Mouse (Mus musculus): ENCODE measurements at regions not wholly inside any gene's neighbourhood (a gene's known extent, or its start where the extent isn't known, plus 50 kb on each side); places are given as distances from the start of the nearest gene placed in this dataset.

DNA sequence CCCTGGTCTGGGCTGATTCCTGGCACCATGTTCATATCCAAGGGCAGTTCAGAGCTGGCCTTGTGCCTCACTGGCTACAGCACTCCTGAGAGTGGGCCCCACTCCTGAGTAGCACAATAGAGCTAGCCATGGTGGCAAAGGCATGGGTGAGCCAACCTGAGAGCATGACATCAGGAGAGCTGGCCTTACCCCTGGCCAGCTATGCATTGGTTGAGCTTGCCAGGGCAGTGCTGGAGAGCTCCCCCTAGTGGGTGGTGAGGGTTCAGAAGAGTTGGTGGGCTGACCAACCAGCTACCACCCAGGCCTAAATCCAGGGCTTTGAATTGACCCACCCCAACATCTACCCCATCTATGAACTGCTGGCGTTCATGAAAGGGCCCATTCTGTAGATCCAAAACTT is 106.0 kb upstream of the Usp24 start:
- DNase-seq (ENCODE audit: low read depth, low spot score), result no peak

DNA sequence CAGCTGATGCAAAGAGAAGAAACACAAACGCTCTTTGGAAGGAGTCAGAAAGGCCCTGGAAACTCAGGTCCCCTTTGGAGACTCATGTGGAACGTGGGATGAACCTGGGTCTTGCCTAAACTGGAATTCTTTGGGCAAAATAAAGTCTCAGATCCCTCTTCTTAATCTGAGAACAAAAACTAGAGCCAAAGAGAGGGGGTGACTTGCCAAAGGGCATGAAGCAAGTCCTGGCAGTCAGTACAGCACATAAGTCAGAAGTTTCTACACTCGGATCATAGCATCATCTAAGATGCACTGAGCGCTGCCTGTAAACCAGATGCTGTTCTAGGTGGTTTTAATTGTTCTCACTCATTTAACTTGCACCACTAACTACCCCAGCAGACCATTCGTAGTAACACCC is 101.8 kb upstream of the Usp24 start:
- no peak for DNase-seq (ENCODE audit: low read depth, low spot score)

DNA sequence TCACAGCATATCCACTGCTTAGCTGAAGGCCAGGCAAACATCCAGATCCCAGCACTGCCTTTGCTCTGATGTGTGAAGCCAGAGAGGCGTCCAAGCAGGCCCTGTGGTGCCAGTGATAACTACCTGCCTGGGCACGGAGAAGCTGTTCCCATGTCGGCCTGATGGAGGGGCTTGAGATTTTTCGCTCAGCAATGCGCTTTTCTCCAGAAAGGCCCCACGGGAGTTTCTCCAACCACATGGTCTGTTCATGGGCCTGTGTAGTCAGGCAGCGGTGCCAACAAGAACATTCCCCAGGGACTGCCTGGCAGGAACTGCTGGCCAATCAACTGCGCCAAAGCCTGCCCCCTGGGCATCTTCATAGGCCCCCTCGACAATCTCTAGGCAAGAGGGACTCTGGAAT is 95.4 kb upstream of the Usp24 start:
- no peak for DNase-seq (ENCODE audit: low read depth, low spot score)

DNA sequence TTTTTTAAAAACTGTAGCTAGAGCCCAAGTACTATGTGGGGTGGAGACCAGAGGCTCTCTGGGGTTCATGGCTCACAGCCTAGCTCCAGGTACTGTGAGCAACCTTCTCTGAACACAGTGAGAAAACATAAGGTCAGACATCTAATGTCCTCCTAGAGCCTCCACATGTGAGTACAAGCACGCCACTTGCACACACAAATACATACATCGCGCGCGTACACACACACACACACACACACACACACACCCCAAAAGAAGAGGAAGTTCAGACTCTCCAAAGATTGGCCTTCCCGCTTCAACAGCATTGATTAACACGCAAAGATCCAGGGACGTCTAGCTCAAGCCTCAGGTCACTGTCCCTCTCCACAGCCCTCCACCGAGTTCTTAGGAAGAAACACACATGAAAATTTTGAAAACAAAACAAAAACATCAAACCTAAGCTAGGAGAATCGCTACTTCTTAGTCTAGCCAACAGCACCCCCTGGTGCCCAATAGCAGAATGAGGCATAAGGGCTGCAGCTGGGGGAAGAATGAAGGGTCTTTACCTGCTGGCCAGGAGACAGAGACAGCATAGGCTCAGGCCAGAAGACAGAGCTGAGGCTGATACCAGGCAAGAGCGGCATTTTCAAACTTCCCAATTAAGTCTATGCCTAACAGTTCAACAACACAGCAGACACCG is 90.7 kb upstream of the Usp24 start:
- peak; percentile 29 for DNase-seq (ENCODE audit: low read depth, low spot score)

DNA sequence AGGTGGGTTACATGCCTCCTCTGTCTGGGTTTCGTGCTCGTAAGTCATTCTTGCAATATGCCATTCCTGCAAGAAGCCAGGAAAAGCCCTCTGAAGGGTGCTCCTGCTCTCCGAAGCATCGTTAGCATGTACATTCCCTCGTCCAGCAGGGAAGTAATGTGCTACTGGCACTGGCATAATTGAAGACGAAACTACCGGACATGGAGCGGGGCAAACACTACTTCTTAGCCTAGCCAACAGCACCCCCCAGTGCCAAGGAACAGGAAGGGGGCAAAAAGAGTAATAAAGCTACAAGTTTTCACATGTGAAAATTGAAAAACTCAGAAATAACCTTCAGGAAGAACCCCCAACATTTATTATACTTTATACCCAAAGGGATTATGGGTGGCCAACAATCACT is 88.6 kb upstream of the Usp24 start:
- no peak for DNase-seq (ENCODE audit: low read depth, low spot score)

DNA sequence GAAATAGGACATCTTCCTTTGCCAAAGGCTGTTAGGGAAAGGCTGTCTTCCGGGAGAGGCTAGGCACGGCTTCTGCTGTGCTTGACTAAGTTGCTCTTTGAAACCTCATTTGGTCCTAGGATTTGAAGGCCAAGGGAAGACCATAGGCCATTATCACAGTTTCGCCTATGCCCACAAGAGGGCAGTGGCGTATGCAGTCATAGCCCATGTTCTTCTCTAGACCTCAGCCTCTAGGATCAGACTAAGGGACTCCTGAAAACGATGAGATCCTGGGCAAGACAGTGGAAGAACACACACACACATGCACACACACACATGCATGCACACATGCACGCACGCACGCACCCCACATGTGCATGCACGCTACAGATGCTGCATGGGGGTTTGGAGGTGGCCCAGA is 87.5 kb upstream of the Usp24 start:
- peak; percentile 40 for DNase-seq (ENCODE audit: low read depth, low spot score)

DNA sequence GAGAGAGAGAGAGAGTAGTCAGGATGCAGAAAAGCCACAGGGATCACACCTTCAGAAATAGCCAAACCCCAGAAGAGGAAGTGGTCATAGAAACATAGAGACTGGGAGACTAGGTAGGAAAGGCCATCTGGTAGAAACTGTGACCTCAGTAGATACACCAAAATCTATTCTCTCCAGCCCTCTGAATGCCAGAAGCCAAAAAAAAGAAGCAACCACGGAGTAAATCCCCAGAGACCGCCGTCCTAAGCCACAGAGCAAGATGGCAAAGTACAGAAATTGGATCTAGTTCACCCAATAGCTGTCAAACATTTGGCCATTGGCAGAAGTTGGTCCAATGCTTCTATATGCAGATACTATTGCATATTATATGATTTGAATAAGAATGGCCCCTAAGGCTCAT is 86.5 kb upstream of the Usp24 start:
- DNase-seq (ENCODE audit: low read depth, low spot score), result no peak

DNA sequence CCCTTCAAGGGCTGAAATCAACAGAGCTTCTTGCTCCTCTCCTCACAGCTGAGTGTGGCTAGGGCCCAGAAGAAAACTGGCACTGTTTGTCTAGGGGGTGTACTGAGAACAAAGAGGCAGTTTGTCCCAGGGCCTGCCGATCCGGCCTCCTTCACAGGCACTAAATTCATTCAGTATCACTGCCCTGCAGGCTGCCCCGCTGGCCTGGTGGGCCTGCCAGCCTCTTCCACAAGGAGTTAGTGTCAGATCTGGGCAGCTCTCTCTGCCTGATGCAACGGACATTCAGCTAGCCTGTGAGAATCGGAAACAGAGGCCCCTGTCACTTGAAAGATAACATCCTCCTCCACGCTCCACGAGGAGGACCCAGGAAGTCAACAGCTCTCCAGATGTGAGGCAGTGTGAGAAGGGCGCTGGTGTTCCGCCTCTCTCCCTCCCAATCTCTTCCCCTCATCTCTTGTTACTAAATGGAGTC is 83.5 kb upstream of the Usp24 start:
- no peak for DNase-seq (ENCODE audit: low read depth, low spot score)

DNA sequence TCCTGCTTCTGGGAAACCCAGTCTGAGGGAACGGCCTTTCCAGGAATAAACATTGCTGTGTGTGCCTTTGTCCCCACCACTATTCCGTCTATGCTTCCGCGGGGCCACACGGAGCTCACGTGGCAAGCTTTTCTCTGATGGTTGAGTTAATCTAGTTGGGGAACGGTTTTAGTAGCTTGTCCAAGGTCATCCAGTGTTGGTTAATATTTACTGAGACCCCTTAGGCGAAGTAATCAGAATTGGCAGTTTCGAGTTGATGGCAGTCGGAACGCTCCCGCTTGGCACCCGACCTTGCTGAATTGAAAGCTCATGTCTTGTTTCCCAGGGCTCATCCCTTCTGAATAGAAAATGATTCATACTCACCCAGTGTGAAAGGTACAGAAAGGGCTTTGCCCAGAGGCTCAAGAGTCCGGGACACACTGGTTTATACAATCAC is 71.6 kb upstream of the Usp24 start:
- no peak for DNase-seq (ENCODE audit: low read depth, low spot score)

DNA sequence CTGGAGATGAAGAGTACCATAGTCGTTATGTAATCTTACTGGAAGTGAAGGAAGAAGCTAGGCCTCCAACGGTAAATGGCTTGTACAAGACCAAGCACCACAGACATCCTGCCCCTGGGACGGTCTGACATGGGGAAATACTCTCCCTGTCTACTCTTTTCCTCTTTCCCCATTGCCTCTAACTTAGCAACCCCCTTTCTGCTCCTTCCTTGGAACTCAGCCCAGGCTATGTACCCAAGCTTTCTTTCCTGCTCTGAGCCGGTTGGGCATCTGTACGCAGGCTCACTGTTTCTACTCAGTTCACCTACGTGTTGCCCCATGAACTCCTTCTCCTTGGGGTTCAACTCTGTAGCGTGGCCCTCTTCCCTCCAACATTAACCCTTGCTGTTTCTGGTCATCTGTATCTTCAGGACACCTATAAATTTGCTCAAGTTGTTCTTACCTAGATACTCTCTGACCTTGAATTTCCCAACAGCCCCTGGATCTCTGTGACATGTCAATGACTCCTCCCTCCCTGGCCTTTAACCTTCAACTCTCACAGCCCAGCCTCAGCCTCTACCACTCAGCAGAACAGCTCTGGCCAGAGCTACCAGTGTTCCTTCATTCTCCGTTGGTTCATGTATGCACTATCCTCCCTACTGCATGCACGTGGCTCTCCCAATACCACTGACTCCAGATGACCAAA is 71.0 kb upstream of the Usp24 start:
- no peak for DNase-seq (ENCODE audit: low read depth, low spot score)

DNA sequence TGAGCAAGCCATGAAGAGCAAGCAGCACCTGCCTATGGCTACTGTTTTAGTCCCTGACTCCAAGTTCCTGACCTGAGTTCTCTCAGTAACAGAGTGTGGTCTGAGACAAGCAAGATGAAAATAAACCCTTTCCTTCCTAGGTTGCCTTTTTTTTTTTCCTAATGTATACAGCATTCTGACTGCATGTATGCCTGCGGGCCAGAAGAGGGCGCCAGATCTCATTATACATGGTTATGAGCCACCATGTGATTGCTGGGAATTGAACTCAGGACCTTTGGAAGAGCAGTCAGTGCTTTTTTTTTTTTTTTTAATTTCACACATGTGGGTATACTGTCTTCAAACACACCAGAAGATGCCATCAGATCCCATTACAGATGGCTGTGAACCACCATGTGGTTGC is 69.3 kb upstream of the Usp24 start:
- no peak for DNase-seq (ENCODE audit: low read depth, low spot score)

DNA sequence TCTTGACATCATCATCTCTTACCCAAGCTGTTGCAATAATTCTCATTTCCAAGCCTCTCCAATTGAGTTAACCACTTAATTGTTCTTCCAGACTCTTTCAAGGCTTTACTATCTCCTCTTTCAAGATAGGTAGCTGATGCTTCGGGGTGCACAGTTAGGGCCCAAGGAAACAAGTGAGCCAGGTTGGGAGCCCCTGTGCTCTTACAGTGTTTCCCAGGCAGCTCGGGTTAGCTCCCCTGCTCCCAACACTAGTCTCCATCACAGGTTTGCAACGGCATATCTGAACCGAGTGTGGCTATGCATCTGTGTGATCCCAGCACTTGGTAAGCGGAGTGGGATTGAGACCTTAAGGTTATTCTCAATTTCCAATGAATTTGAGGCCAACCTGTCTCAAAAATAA is 68.6 kb upstream of the Usp24 start:
- DNase-seq (ENCODE audit: low read depth, low spot score), result no peak

DNA sequence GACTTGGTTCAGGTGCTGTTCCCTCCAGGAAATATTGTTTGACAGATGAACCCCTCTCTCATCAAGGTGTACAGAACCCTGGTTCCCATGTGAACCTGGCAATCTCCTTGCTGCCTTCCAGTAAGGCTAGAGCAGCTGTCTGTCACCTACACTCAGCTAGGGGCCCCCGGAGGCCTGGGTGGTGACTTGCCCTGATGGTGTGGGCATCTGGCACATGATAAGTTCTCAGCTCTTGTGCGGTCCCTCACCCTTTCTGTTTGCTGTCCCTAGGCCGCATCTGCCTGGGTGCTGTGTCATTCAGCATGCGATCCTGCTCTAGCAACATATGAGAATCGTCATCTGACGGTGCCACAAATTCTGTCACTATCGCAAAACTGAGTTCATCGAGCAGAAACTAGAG is 67.7 kb upstream of the Usp24 start:
- DNase-seq (ENCODE audit: low read depth, low spot score), result no peak

DNA sequence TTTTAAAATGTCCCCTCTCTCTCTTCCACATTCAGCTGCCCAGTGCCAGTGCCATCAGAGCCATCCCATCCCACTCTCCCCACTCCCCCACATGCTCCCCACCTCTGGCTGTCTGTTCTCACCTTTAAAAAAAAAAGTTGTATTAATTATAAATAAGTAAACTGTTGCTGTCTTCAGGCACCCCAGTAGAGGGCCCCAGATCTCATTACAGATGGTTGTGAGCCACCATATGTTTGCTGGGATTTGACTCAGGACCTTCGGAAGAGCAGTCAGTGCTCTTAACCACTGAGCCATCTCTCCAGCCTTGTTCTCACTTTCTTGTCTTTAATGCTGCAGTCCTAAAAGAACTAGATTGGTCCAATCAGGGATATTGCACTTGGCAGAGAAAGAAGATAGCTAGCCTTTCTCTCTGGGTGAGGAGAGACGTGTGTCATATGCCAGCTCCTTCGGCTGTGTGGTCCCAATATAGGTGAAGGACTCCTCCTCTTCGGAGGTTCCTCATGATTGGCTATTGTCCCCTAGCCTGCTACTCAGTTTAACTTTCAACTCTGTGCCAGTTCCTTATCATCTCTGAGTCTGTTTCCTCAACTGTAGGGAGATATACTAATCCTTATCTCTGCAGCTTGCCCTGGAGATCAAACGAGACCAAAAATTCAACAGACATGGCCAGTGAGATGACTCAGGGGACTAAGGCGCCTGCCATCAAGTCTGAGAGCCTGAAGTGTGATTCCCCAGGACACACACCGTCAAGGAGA is 66.8 kb upstream of the Usp24 start:
- DNase-seq (ENCODE audit: low read depth, low spot score), result no peak

DNA sequence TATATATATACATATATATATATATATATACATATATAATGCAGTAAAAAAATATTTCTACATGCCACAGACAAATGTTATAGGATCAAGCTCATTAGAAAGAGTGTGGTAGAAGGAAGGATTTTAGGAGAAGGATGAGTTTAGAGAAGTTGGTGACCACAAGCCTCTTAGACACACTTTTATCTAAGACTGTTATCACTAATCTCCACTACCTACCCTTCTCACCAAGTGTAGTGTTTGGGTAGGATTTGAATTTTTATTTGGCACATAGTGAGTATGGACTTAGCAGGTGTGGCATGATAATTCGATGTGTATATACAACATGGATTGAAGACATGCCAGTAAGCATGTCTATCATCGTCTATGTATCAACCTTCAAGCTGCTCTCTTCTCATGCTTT is 66.0 kb upstream of the Usp24 start:
- no peak for DNase-seq (ENCODE audit: low read depth, low spot score)

DNA sequence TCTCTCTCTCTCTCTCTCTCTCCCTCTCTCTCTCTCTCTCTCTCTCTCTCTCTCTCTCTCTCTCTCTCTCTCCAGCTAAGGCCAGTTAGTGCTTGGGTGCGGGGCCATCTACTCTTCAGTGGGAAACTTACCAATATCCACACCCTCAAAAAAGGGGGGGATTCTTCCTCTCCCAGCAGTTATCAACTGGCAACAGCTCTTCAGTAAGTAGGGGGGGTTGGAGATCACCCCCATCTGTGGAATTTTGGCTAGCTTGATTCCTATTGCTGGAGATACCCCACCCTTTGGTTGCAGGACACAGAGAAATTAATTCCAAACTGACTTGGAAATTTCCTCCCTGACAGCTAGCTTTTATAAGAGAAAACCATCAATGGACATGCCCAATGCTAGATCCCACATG is 64.6 kb upstream of the Usp24 start:
- no peak for DNase-seq (ENCODE audit: low read depth, low spot score)

DNA sequence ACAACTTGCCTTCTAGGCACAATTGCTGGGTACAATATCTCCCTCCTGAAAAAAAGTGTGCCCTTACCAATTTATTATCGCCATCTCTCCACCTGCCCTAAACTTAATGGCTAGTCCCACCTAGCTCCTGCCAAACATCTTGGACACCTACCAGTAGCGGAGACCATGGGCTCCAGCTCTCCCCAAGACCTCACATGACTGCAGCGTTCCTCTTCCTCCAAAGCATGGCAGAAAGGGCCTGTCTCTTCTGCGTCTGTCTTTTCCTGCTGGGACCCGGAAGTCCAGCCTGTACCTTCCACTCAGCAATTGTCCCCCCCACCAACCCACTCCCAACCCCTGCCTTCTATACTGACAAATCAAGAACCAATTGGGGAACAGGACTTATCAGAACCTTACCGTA is 63.1 kb upstream of the Usp24 start:
- no peak for DNase-seq (ENCODE audit: low read depth, low spot score)

DNA sequence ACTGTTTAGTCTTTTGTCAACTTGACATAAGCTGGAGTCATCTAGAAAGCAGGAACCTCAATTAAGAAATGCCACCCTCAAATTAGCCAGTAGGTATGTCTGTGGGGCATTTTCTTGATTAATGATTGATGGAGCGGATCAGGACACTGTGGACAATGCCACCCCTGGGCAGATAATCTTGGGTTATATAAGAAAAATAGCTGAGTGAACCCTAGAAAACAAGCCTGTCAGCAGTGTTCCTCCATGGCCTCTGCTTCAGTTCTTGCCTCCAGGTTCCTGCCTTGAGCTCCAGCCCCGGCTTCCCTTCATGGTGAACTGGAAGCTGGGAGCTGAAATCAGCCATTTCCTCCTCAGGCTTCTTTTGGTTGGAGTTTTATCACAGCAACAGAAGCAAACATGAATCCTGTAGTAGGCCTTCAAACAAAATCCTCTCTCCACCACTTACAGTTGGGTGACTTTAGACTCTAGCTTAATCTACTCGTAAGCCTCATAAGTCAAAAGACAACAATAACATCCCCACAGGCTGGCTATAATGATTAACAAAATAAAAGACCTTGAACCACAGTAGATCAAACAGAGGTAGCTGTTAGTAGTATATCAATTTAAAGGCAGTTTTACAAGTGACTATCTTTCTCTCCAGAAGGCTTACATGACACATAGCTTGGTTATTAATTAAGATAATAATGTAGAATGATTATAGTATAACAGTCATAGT is 61.1 kb upstream of the Usp24 start:
- DNase-seq (ENCODE audit: low read depth, low spot score), result no peak

DNA sequence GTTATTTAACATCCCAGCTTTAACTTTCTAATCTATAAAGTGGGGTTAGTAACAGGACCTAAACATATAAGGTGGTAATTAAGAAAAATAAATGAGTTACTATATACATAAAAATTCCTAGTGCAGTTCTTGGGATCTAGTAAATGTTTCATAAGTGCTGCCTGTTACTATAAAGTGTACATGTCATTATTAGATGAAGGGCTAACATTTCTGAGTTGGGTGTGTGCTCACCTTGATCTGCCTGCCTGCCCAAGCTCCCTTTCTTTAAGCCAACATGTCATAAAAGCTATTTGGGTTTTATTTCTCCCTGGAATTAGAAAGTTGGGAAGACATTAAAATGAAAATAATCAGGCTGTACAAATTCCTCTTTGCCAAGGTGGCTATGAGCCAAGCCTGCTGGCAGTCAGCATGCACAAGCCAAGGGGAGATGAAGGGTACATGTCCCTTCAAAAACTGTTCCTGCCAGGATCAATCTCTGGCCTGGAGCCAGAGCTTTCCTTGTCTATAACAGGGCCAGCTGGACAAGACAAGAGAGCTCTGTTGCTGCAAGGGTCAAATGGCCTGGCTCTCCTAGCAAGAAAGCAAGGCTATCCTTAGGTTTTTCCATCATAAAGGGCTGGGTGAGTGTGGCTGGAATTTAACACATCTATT is 59.9 kb upstream of the Usp24 start:
- no peak for DNase-seq (ENCODE audit: low read depth, low spot score)

DNA sequence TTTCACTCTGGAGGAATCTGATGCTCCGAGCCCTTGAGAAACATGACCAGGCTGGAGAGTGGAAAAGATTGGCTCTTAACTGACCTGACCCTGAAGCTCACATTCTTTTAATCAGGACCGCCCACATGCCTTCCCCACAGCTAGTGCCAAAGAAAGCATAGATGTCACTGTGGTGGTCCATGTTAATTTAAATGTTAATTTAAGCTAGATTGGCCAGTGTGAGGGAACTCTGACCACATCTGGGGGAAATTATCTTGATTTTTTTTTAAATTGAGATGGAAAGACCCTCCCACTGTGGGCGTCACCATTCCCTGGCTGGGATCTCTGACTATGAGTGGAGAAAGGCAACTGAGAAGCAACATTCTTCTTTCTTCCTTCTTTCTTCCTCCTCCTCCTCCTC is 54.6 kb upstream of the Usp24 start:
- no peak for DNase-seq (ENCODE audit: low read depth, low spot score)

DNA sequence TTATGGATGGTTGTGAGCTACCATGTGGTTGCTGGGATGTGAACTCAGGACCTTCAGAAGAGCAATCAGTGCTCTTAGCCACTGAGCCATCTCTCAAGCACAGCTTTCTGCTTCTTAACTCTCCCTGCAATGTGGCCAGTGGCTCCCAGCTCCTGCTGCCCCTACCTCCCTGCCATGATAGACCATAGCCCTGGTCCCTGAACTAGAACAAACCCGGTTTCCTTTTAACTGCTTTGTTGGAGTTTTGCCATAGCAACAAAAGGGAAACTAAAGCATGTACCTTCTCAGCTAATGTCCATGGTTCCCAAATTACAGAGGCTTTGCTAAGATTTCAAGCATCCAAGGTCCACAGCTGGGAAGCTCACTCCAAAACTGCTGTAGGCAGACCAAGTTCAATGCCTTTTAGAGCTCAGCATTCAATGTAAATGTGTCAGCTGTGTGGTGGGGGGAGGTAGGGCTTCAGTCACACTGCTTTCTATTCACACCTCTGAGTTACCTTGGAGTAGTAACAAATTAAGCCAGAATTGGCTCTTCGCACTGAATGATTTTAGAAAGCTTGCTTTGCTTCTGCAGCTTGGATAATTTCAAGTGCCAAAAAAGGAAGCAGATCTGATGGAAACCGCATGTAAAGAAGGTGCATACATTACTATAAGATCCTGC is 54.0 kb upstream of the Usp24 start:
- no peak for DNase-seq (ENCODE audit: low read depth, low spot score)

Measured in WW6 (cell line).